Mouse (Mus musculus): ENCODE data around the gene Ptprd. TPM values are rescaled to one million over a fixed set of nuclear protein-coding genes. Genes with fewer than 3 reads are reported as not detected.

Ptprd gene
- polyA plus RNA-seq, 1 experiment from 2014 or later: 18.6 TPM

DNA sequence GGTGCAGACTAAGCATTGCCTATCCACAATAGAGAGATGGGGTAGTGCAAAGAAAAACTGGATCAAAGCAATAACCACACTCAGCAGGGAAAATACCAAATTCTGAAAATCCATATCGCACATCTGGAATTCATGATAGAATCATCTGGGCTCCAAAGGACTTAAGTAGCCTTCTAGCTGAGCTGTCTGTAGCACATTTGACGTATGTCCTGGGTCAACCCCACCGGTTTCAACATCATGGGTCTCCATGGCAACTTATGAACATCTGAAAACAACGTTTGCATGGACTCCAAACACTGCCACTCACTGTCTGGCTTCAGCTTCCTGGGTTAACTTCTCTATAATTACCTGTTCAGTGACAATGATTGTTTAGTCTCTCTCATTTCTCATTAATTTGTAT is 655.9 kb downstream of the Ptprd start:
- H3K36me3 ChIP-seq (ENCODE audit: control insufficient read depth, insufficient read depth, low read length): no peaks in the 10 kb centered on the region
- DNase-seq (ENCODE audit: low spot score, missing footprints) (no peak), ATAC-seq (ENCODE audit: low FRiP score) (no peak)

DNA sequence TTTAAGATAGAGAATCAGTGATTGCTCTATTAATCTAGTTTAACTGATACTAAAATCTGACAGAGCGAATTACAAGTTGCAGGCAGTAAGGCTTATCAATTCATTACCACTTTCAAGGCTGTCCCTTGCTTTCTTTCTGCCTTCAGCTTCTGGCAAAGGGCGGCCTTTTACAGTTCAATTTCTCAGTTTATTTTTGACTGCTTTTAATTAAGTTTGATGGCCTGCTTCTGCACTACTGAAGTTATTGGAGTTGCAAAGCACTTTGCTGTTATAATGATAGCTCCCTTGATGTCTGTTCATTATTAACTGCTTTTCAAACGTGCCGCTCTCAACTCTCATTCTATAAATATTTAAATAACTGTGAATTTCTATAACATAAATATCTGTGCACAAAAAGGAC is 673.9 kb downstream of the Ptprd start:
- H3K9ac ChIP-seq (ENCODE audit: low read length): no peak overlapping the region
- no peaks in the 10 kb centered on the region for H3K4me1 ChIP-seq (ENCODE audit: control insufficient read depth, insufficient read depth, low read length)
- H3K4me2 ChIP-seq: no peak overlapping the region
- H3K27ac ChIP-seq (ENCODE audit: low read depth, low read length): no peak overlapping the region
- no peak overlapping the region for H3K4me3 ChIP-seq (ENCODE audit: low read depth, low read length)
- no peaks in the 10 kb centered on the region for H3K9me3 ChIP-seq (ENCODE audit: control insufficient read depth, low read length)
- H3K27me3 ChIP-seq (ENCODE audit: control insufficient read depth, insufficient read depth, low read length): no peaks in the 10 kb centered on the region
- no peaks in the 10 kb centered on the region for H3K36me3 ChIP-seq (ENCODE audit: control insufficient read depth, insufficient read depth, low read length)
- ATAC-seq (ENCODE audit: low FRiP score) (no peak), DNase-seq (ENCODE audit: low spot score, missing footprints) (no peak)
- 81% methylated on average over 4 of the region's 4 CpGs for WGBS

More for the DNA sequence above, 655.9 kb downstream of the Ptprd start:
- Histone ChIP-seq H3K9me3 (ENCODE audit: control insufficient read depth, low read length) (no peaks in the 10 kb centered on the region), H3K9ac (ENCODE audit: low read length) (no peak overlapping the region), H3K27me3 (ENCODE audit: control insufficient read depth, insufficient read depth, low read length) (no peaks in the 10 kb centered on the region), H3K4me2 (no peak overlapping the region), H3K4me1 (ENCODE audit: control insufficient read depth, insufficient read depth, low read length) (no peaks in the 10 kb centered on the region), H3K27ac (ENCODE audit: low read depth, low read length) (no peak overlapping the region), H3K4me3 (ENCODE audit: low read depth, low read length) (no peak overlapping the region)
- WGBS: 76% methylated on average over 4 of the region's 4 CpGs

DNA sequence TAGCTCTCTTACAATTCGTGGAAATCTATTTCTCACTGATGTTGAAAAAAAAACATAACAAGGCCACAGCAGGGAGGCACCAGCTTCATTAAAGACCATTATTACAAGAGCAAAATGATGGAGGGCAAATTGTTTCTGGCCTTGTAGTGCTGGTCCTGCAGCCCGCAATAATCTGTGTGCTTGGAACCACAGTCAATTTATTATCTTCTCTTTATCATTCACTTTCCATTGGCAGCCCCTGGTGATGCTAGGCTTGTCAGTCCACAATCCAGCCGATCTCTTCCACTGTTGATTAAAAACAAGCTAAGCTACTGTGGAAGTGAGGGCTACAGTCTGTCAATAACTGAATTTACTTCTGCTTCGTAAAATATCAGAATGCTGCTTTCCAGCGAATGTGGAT is 674.4 kb downstream of the Ptprd start:
- Histone ChIP-seq H3K27ac (ENCODE audit: low read depth, low read length) (no peak overlapping the region), H3K4me2 (no peak overlapping the region), H3K9me3 (ENCODE audit: control insufficient read depth, low read length) (no peaks in the 10 kb centered on the region), H3K4me1 (ENCODE audit: control insufficient read depth, insufficient read depth, low read length) (no peaks in the 10 kb centered on the region), H3K27me3 (ENCODE audit: control insufficient read depth, insufficient read depth, low read length) (no peaks in the 10 kb centered on the region), H3K4me3 (ENCODE audit: low read depth, low read length) (no peak overlapping the region), H3K9ac (ENCODE audit: low read length) (no peak overlapping the region), H3K36me3 (ENCODE audit: control insufficient read depth, insufficient read depth, low read length) (no peaks in the 10 kb centered on the region)
- DNase-seq (ENCODE audit: low spot score, missing footprints) (no peak), ATAC-seq (ENCODE audit: low FRiP score) (no peak)
- WGBS: 66% methylated on average over 5 of the region's 5 CpGs

DNA sequence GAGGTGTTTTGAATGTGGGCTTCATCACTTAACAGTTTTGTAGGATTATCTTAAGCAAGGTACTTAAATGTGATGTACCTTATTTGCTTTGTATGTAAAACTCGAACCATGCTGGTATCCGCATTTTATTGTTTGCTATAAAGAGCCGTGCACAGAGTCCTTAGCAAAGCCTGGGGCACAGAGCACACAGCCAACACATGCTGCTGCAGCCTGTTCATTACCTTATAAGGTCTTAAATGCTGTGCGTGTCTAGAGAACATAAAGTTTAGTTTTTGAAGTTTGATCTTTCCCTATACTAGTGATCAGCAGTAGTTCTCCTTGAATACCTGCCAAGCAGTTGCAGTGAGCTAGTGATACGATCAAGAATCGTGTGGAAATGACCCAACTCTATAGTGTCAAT is 676.2 kb downstream of the Ptprd start:
- H3K27me3 ChIP-seq (ENCODE audit: control insufficient read depth, insufficient read depth, low read length): no peaks in the 10 kb centered on the region
- 92% methylated on average over 6 of the region's 6 CpGs for WGBS
- H3K4me2 ChIP-seq: no peak overlapping the region
- H3K9ac ChIP-seq (ENCODE audit: low read length): no peak overlapping the region
- no peak for ATAC-seq (ENCODE audit: low FRiP score)
- H3K4me3 ChIP-seq (ENCODE audit: low read depth, low read length): no peak overlapping the region
- no peak for DNase-seq (ENCODE audit: low spot score, missing footprints)
- no peak overlapping the region for H3K27ac ChIP-seq (ENCODE audit: low read depth, low read length)
- H3K4me1 ChIP-seq (ENCODE audit: control insufficient read depth, insufficient read depth, low read length): no peaks in the 10 kb centered on the region
- no peaks in the 10 kb centered on the region for H3K36me3 ChIP-seq (ENCODE audit: control insufficient read depth, insufficient read depth, low read length)
- H3K9me3 ChIP-seq (ENCODE audit: control insufficient read depth, low read length): no peaks in the 10 kb centered on the region

DNA sequence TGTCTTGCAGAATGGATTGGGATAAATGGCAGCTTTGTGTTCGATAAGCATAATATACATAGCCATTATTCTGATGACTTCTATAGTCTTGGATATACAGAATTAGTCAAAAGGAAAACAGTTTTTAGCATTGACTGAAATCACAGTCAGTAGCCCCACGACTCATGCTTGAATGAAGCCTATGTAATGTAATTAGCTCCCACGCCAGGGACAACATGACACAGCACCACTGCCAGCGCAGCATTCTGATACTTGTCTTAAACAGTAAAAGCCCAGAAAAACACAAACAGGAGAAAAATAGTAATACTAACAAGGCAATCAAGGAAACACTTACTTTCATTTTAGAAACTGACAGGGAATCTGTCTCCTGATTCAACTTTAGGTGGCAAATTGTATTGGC is 677.2 kb downstream of the Ptprd start:
- no peaks in the 10 kb centered on the region for H3K9me3 ChIP-seq (ENCODE audit: control insufficient read depth, low read length)
- ATAC-seq (ENCODE audit: low FRiP score): no peak

DNA sequence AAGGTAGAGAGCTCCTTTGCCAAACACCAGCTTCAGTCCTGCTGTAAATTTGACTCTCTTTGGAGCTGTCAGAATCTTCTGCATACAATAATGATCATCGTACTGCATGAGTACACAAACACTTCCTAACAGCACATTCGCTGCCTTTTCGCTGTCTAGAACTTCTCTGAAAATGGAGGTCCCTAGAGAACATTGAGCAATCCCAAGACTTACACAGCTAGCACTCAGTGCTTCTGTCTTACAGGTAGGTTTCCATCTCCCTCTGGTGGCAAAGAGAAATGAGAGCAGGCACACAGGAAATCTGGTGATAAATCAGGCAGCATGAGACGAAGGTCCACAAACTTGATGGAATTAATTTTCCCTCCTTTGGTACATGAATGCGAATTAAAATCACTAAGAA is 692.6 kb downstream of the Ptprd start:
- Histone ChIP-seq H3K27me3 (ENCODE audit: control insufficient read depth, insufficient read depth, low read length) (no peaks in the 10 kb centered on the region), H3K27ac (ENCODE audit: low read depth, low read length) (no peak overlapping the region), H3K9me3 (ENCODE audit: control insufficient read depth, low read length) (no peaks in the 10 kb centered on the region), H3K36me3 (ENCODE audit: control insufficient read depth, insufficient read depth, low read length) (no peaks in the 10 kb centered on the region), H3K4me2 (no peak overlapping the region), H3K4me1 (ENCODE audit: control insufficient read depth, insufficient read depth, low read length) (no peaks in the 10 kb centered on the region), H3K9ac (ENCODE audit: low read length) (no peak overlapping the region), H3K4me3 (ENCODE audit: low read depth, low read length) (no peak overlapping the region)
- 44% methylated on average over 5 of the region's 5 CpGs for WGBS
- peak; percentile 88 for ATAC-seq (ENCODE audit: low FRiP score)
- peak; percentile 84 for DNase-seq (ENCODE audit: low spot score, missing footprints)

More for the DNA sequence above, 677.2 kb downstream of the Ptprd start:
- no peaks in the 10 kb centered on the region for H3K4me1 ChIP-seq (ENCODE audit: control insufficient read depth, insufficient read depth, low read length)
- H3K36me3 ChIP-seq (ENCODE audit: control insufficient read depth, insufficient read depth, low read length): no peaks in the 10 kb centered on the region
- H3K9ac ChIP-seq (ENCODE audit: low read length): no peak overlapping the region
- H3K27ac ChIP-seq (ENCODE audit: low read depth, low read length): no peak overlapping the region
- H3K27me3 ChIP-seq (ENCODE audit: control insufficient read depth, insufficient read depth, low read length): no peaks in the 10 kb centered on the region
- DNase-seq (ENCODE audit: low spot score, missing footprints): no peak
- no peak overlapping the region for H3K4me3 ChIP-seq (ENCODE audit: low read depth, low read length)
- WGBS: 73% methylated on average over 4 of the region's 4 CpGs
- H3K4me2 ChIP-seq: no peak overlapping the region

DNA sequence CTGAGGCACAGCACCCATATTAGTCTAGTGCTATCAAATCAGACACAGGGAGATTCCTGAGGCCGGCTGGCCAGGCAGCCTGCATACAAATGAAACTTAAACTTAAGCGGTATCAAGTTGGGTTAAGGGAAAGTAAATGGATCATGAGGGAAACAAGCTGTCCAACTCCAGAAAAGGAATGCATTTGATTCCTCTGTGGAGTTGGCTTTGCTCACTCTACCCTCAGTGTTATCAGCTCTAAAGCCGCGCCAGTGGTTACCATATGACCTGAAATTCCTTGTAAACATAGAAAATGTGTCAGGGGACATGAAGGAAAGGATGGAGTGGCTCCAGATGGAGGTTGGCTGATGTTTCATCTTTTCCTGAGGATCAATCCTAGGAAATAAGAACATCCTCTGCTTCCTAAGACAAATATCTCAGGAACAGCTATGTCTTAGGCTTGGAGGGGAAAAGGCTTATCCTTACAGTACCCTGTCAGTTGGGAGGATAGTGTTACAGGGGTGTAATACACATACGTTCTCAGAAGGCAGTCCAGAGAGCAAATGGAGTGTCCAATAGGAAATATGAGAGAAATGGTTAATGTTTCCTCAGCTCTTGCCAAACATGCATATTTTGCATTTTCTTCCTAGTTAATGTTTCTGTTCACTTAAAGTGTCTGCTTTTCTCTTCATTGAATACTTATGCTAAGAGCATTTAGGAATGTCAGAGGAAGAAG is 697.7 kb downstream of the Ptprd start:
- no peak overlapping the region for H3K4me3 ChIP-seq (ENCODE audit: low read depth, low read length)
- H3K27me3 ChIP-seq (ENCODE audit: control insufficient read depth, insufficient read depth, low read length): no peaks in the 10 kb centered on the region
- no peak for ATAC-seq (ENCODE audit: low FRiP score)
- peak; percentile 81 for DNase-seq (ENCODE audit: low spot score, missing footprints)
- no peaks in the 10 kb centered on the region for H3K4me1 ChIP-seq (ENCODE audit: control insufficient read depth, insufficient read depth, low read length)
- H3K9ac ChIP-seq (ENCODE audit: low read length): no peak overlapping the region
- H3K9me3 ChIP-seq (ENCODE audit: control insufficient read depth, low read length): no peaks in the 10 kb centered on the region
- no peak overlapping the region for H3K27ac ChIP-seq (ENCODE audit: low read depth, low read length)
- H3K36me3 ChIP-seq (ENCODE audit: control insufficient read depth, insufficient read depth, low read length): no peaks in the 10 kb centered on the region
- no peak overlapping the region for H3K4me2 ChIP-seq
- WGBS: 80% methylated on average over 5 of the region's 5 CpGs

DNA sequence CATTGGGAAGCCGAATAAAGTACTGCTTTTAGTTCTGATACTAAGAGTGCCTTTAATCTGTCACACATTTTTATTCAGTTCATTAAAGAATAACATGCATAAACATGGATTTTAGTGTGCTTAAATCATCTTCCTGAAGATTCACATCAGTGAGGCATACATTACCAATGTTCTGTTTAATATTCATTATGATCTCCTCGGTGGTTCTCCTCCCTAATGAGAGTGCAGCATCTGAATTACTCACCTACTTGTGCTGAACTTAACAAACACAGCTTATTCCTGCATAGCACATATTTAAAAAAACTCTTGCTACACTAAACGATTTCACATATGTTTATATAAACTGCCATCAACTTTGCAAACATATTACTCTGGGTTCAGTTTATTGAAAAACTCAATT is 698.7 kb downstream of the Ptprd start:
- 83% methylated on average over 3 of the region's 3 CpGs for WGBS
- Histone ChIP-seq H3K4me2 (no peak overlapping the region), H3K27ac (ENCODE audit: low read depth, low read length) (no peak overlapping the region), H3K9me3 (ENCODE audit: control insufficient read depth, low read length) (no peaks in the 10 kb centered on the region), H3K4me3 (ENCODE audit: low read depth, low read length) (no peak overlapping the region), H3K9ac (ENCODE audit: low read length) (no peak overlapping the region), H3K27me3 (ENCODE audit: control insufficient read depth, insufficient read depth, low read length) (no peaks in the 10 kb centered on the region), H3K36me3 (ENCODE audit: control insufficient read depth, insufficient read depth, low read length) (no peaks in the 10 kb centered on the region), H3K4me1 (ENCODE audit: control insufficient read depth, insufficient read depth, low read length) (no peaks in the 10 kb centered on the region)
- DNase-seq (ENCODE audit: low spot score, missing footprints): no peak
- ATAC-seq (ENCODE audit: low FRiP score): no peak

DNA sequence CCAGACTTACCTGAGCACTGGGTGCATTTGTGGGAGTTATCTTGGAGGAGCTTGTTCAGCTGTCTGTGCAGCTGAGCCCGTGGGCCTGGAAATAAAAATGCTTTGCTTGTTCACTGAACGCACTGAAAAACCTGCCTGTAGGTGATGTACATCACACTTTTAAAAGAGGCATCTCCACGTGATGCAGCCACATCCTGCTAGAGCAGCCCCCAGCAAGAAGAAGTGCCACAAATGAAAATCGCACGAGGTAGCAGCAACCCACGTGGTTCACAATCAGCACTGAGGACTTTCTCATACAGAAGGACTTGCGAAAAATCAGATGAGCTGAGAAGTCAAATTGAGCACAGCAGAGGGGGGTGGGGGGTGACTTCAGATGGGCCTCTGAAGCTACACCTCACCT is 757.7 kb downstream of the Ptprd start:
- Histone ChIP-seq H3K4me2 (no peak overlapping the region), H3K36me3 (ENCODE audit: control insufficient read depth, insufficient read depth, low read length) (no peaks in the 10 kb centered on the region), H3K27me3 (ENCODE audit: control insufficient read depth, insufficient read depth, low read length) (no peaks in the 10 kb centered on the region), H3K9me3 (ENCODE audit: control insufficient read depth, low read length) (no peaks in the 10 kb centered on the region), H3K4me3 (ENCODE audit: low read depth, low read length) (no peak overlapping the region), H3K27ac (ENCODE audit: low read depth, low read length) (no peak overlapping the region), H3K9ac (ENCODE audit: low read length) (no peak overlapping the region), H3K4me1 (ENCODE audit: control insufficient read depth, insufficient read depth, low read length) (no peaks in the 10 kb centered on the region)
- no peak for DNase-seq (ENCODE audit: low spot score, missing footprints)
- 83% methylated on average over 7 of the region's 7 CpGs for WGBS
- no peak for ATAC-seq (ENCODE audit: low FRiP score)

All from midbrain, embryonic 11.5 days (tissue).